Mouse (Mus musculus): ENCODE data around the gene Ndufs2.

Ndufs2 gene

GRCm38 (mm10) chr1:171226780-171227179 lies 24.4 kb downstream of the Ndufs2 start:
- DNase-seq = no peak

GRCm38 (mm10) chr1:171224857-171225256 lies 26.3 kb downstream of the Ndufs2 start, which contains the start of gene Apoa2:
Gene Apoa2, plus strand, starts transcription at chr1:171225054.
- DNase-seq = no peak

GRCm38 (mm10) chr1:171223796-171224195 lies 27.4 kb downstream of the Ndufs2 start:
- DNase-seq = peak; percentile 57

DNA sequence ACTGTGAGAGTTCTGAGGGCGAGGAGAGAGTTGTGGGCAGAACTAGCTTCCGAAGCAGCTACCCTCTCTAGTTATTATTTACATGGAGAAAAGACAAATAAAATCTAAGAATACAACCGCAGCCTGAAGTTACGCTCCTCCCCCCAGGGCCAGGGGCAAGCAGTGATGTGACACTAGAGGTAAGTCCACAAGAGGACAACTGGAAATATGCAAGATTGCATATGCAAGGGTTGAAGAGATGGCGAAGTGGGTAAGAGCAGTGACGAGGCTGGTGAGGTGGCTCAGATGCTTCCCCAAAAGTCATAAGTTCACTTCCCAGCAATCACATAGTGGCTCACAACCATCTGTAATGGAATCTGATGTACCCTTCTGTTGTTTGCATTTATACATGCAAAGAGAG lies 28.0 kb downstream of the Ndufs2 start:
- no peak for DNase-seq

DNA sequence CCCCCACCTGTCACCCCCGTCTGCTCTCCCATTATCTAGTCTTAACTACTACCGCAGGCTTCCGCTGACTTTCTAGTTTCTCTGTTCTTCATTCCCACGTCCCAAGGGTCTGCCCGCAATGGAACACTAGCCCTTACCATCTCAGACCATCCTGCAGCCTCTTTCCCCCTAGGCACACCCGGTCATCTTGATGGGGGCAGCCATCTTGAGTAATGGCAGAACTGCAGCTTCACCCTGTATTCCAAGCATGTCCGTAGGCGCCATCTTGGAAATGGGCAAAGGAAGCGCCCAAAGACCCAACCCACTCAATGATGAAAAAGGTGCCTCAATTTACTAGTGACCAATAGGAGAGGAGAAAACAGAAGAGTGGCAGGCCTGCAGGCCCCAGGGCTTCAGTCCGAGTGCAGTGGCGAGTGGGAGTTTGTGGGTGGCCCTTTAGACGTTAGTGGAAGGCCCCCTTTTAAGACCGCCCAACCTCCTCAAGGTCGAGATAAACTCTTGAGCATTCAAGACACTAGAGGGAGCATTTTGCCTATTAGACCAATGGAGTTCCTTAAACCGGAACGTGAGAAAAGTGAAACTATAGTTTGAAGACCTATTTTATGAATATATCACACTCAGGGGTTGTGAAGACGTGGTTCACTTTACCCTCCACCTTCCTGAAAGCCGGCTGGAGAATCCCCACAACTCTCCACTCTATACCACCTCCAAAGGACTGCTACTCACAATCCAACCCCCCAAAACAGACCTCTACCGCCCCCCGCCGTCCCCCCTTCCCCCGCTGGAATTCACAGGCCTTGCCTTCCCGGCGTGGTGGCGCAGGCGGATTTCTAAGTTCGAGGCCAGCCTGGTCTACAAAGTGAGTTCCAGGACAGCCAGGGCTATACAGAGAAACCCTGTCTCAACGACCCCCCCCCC lies 28.7 kb downstream of the Ndufs2 start, which contains the start of gene Tomm40l:
TSS of gene Tomm40l (minus strand) at position 277 of the 918 bp plus-strand sequence.
- peak; percentile 93 for DNase-seq

DNA sequence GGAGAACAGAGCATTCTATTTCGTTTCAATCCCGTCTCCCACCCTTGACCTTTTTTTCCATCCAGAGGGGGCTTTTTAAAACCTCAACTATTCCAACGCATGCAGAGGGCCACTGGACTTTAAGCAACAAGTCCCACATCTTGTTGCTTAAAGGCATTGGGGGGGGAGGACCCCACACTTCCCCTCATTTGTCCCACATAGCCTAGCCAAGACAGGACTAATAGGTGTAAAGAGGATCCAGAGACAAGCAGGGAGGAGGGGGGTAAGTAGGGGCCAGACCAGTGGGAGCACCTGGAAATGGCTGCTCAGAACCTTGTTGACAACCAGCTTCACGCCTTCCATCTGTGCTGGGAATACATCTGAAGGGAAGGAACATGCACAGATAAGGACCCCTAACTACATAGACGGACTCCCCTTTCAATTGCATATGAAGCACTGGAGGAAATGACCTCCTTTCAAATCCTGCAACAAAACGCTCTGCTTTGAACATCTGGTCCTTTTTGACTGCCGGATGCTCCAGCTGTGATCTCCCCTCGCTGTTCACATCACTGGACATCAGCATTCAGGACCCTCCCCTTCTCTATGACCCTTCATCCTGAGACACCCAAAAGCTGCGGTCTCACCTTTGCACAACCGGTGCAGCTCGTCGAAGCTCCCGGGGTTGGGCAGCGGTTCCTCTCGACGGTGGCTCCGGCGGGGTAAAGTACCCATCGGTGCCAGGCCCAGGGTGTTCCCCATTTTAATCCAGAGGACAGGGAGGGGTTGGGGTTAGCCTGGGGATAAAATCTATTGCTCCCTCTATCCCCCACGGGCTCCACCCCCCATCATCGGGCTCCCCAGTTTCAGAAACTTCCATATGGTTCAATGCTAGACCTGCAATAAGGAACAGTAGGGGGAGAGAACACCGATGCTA lies 29.7 kb downstream of the Ndufs2 start:
- no peak for DNase-seq

DNA sequence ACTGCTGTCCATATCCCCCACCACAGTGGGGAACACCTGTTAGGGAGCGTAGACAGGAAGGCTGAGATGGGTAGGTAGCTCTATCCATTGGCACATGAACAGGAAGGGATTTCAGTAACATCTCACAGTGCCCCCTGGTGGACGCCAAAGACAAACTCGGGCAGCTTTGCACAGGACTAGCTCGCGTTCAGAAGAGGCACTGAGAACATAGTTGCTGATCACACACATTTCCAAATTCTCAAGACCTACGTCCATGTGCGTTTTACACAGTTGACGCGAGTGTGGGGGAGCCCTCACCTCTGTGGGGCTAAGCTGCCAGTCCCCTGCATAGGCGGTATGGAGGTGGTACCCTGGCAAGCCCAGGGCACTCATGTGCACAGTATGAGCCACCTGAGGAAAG lies 30.3 kb downstream of the Ndufs2 start:
- peak; percentile 88 for DNase-seq

DNA sequence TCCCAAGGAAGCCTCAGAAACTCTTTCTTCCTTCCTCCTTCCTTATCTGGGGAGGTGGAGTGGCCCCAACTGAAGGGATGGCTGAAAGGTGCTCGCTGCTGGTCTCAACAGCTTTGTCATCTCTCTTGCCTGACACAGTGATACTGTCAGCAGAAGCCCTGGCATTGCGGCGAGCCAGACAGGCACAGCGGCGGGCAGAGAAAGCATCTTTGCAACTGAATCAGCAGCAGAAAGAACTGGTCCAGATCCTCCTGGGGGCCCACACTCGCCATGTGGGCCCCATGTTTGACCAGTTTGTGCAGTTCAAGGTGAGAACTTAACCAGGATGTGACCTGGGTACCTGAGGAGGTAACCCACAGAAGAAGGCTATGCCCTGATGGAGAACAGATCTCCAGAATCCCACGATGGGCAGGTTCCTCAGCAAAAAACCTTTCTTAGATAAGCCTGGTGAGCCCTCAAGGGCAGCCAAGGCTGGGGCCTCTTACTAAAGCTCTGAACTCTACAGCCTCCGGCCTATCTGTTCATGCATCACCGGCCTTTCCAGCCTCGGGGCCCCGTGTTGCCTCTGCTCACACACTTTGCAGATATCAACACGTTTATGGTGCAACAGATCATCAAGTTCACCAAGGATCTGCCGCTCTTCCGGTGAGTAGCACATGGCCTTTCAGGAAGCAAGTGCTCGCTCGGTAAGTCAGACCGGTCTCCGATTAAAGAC lies 34.8 kb downstream of the Ndufs2 start:
- no peak for DNase-seq

GRCm38 (mm10) chr1:171213801-171214496 lies 37.2 kb downstream of the Ndufs2 start, which contains the start of gene Nr1i3:
Gene Nr1i3, plus strand, starts transcription at chr1:171213970.
- DNase-seq = no peak

- no peak for DNase-seq
Measured at GRCm38 (mm10) chr1:171212854-171213253, 38.3 kb downstream of the Ndufs2 start.

DNA sequence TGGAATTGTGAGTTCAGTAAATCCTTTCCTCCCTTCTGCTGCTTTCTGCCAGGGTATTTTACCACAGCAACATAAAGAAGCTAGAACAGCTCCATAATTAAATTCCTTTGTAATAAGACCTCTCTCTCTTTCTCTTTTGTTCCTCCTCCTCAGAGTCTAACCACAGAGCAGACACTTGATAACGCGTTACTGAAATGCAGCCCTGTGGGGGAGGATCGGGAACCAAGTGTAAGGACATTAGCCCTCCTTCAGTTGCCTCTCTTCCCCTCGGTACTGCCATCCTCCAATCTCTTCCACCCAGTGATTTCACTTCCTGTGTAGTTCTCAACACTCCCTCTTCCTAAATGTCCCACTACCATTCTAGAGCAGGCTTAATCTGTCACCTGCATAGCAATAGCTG lies 41.8 kb downstream of the Ndufs2 start:
- no peak for DNase-seq

- DNase-seq = no peak
Measured at GRCm38 (mm10) chr1:171205704-171206493, 45.3 kb downstream of the Ndufs2 start.

GRCm38 (mm10) chr1:171204249-171204644 lies 46.9 kb downstream of the Ndufs2 start:
- DNase-seq = no peak

GRCm38 (mm10) chr1:171203471-171204248 lies 47.5 kb downstream of the Ndufs2 start:
- DNase-seq = no peak

- no peak for DNase-seq
Measured at GRCm38 (mm10) chr1:171200769-171201168, 50.4 kb downstream of the Ndufs2 start.

- DNase-seq = no peak
Measured at GRCm38 (mm10) chr1:171199532-171199931, 51.7 kb downstream of the Ndufs2 start.

DNA sequence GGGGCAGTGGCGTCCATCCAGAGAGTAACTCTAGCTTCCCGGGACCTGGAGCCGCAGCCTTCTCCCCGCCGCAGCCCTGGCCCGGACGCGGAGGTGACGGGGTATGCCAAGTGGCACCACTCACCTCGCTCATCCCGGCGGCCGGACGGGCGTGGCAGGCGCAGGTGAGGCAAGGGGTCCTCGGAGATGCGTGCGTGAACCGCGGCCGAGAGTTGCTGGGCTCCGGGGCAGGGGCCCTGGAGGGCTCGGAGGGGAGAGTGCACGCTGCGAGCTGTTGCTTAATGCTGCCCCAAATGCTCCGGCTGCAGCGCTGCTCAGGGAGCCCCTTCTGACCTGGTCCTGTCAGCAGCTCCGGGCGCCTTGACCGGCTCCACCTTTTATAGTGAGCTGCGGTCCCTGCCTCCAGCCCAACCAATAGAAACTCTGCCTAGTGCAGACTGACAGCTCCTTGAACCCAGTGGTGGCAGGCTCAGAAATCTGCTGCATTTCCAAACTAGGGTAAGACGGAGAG lies 55.2 kb downstream of the Ndufs2 start, which contains the start of gene Pcp4l1:
TSS of gene Pcp4l1 (minus strand) at position 382 of the 511 bp plus-strand sequence.
- DNase-seq = peak; percentile 39

DNA sequence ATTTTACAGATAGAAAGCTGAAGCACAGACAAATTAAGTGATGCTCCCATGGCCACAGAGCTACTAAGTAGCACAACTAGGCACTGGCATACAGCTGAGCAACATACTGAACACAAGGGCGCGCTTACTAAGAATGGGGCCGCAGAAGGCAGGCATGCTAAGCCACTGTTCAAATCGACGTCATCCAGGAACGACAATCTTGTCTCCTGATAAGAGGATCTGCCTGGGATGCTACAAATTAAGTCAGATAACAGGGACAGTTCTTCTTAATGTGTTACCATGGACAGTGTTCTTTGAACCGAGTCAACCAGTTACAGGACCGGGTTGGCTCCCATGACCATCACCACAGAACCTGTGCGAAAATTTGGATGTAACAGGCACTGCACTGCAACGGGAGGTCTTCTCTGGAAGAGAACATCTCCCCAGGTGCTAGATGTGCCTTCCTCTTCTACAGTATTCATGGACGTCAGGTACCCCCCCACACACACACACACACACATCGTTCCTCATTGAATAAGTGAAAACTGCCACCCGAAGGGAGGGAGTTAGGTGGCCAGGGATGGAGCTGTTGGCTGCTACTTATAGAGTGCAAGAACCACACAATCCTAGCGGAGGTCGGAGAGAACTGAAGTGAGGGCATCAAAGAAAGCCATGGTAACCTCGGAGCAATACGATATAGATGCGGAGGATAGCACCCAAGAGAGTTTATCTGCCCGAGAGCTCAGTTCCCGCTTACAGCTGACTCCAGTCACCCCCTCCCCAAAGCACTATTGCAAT lies 56.0 kb downstream of the Ndufs2 start:
- DNase-seq = no peak
